Mouse (Mus musculus) cerebellum, postnatal 36 days (tissue): ENCODE results near the gene Hebp2.

Experiments used
- DNase-seq, 2 experiments: peaks; one replicate each; pipeline ENCODE4 v3.0.0; 2021 to 2022; ENCODE audit warnings: mixed read lengths in 2 of 2

The Hebp2 gene

GRCm38 (mm10) chr10:18508586-18508985 is 37.3 kb downstream of the Hebp2 start:
- no peak for DNase-seq

GRCm38 (mm10) chr10:18507869-18508473 is 37.9 kb downstream of the Hebp2 start:
- DNase-seq, result no peak

- no peak for DNase-seq
Observed at GRCm38 (mm10) chr10:18506501-18506946, 39.4 kb downstream of the Hebp2 start.

- DNase-seq, result no peak
Observed at GRCm38 (mm10) chr10:18505690-18506089, 40.2 kb downstream of the Hebp2 start.

- no peak for DNase-seq
Observed at GRCm38 (mm10) chr10:18501997-18502396, 43.9 kb downstream of the Hebp2 start.

GRCm38 (mm10) chr10:18497066-18497465 is 48.8 kb downstream of the Hebp2 start:
- no peak for DNase-seq

GRCm38 (mm10) chr10:18494249-18494648 is 51.6 kb downstream of the Hebp2 start:
- DNase-seq, result no peak

- no peak for DNase-seq
Observed at GRCm38 (mm10) chr10:18493010-18493894, 52.6 kb downstream of the Hebp2 start.

- DNase-seq, result no peak
Observed at GRCm38 (mm10) chr10:18491952-18492351, 53.9 kb downstream of the Hebp2 start.

GRCm38 (mm10) chr10:18489936-18490335 is 55.9 kb downstream of the Hebp2 start:
- peak; percentile 23 to 27 for DNase-seq
